Mouse (Mus musculus) heart, embryonic 15.5 days (tissue): Measurements from ENCODE around the gene Slc4a4. TPM values are rescaled to one million over a fixed set of nuclear protein-coding genes. Genes with fewer than 3 reads are reported as not detected.

Experiments used
- ATAC-seq: fragments of 200-750 bp; cut with Nextera tagmentation; replicated peaks from 2 replicates; pipeline ENCODE4 v1.8.0; 2017; ENCODE audit warnings: low read depth, moderate TSS enrichment; ENCODE audit not compliant: insufficient number of reproducible peaks, insufficient read depth, low FRiP score
- H3K27ac ChIP-seq: fragments of 300-500 bp; sonication (generic); 2 replicates; pipeline ENCODE4 v1.5.1; 2015; ENCODE audit warnings: mild to moderate bottlenecking, inconsistent platforms
- H3K27me3 ChIP-seq: fragments of 300-500 bp; sonication (generic); 2 replicates; pipeline ENCODE4 v1.6.1; 2015; ENCODE audit warnings: inconsistent platforms
- H3K36me3 ChIP-seq: fragments of 300-500 bp; sonication (generic); 2 replicates; pipeline ENCODE4 v1.6.1; 2015; ENCODE audit warnings: mild to moderate bottlenecking, inconsistent platforms
- H3K4me1 ChIP-seq: fragments of 300-500 bp; sonication (generic); replicated peaks from 2 replicates; pipeline ENCODE4 v1.6.1; 2015; ENCODE audit warnings: inconsistent platforms
- H3K4me2 ChIP-seq: fragments of 300-500 bp; sonication (generic); 2 replicates; pipeline ENCODE4 v1.6.1; 2015; ENCODE audit warnings: inconsistent platforms, mild to moderate bottlenecking, moderate library complexity
- H3K4me3 ChIP-seq: fragments of 300-500 bp; sonication (generic); 2 replicates; pipeline ENCODE4 v1.5.1; 2015; ENCODE audit warnings: mild to moderate bottlenecking, inconsistent platforms
- H3K9ac ChIP-seq: fragments of 300-500 bp; sonication (generic); 2 replicates; pipeline ENCODE4 v1.6.1; 2015; ENCODE audit warnings: mild to moderate bottlenecking, inconsistent platforms
- H3K9me3 ChIP-seq: fragments of 300-500 bp; sonication (generic); replicated peaks from 2 replicates; pipeline ENCODE4 v1.6.1; 2016; ENCODE audit warnings: inconsistent platforms
- WGBS: fragments of 180-500 bp; shearing (Covaris S2); methylation state at CpG from one replicate; pipeline ENCODE4 v1.1.7; 2015; ENCODE audit warnings: mixed read lengths; 5-methylcytosine and 5-hydroxymethylcytosine counted together
- polyA plus RNA-seq: library from polyadenylated mRNA; unstranded; fragments of >200 nt; fragmentation: Nextera tagmentation; extraction: Ambion mirVana; gene quantifications from 2 replicates; pipeline ENCODE4 v1.2.1, GENCODE M21; 2015

Slc4a4 gene
- polyA plus RNA-seq, 1 experiment from 2014 or later = 5.1 TPM

- no peaks in the 10 kb centered on the region for H3K4me1 ChIP-seq
- no peak overlapping the region for H3K4me2 ChIP-seq
- no peaks in the 10 kb centered on the region for H3K27me3 ChIP-seq
- no peak overlapping the region for H3K9ac ChIP-seq
- ATAC-seq = no peak
- WGBS = 70% methylated on average over 3 of the region's 3 CpGs
- H3K9me3 ChIP-seq = no peaks in the 10 kb centered on the region
- H3K27ac ChIP-seq = no peak overlapping the region
- peaks cover 3% of the 10 kb centered on the region; the same call in 1 of the 2 replicates for H3K36me3 ChIP-seq
- H3K4me3 ChIP-seq = no peak overlapping the region
Measured at GRCm38 (mm10) chr5:89012456-89012855, 125.8 kb downstream of the Slc4a4 start.

GRCm38 (mm10) chr5:89014782-89015181 is 128.2 kb downstream of the Slc4a4 start:
- no peak overlapping the region for H3K9ac ChIP-seq

GRCm38 (mm10) chr5:89015878-89016277 is 129.3 kb downstream of the Slc4a4 start:
- Histone ChIP-seq H3K27me3 (no peaks in the 10 kb centered on the region), H3K36me3 (no peaks in the 10 kb centered on the region), H3K9ac (no peak overlapping the region), H3K4me3 (no peak overlapping the region), H3K4me2 (no peak overlapping the region), H3K4me1 (no peaks in the 10 kb centered on the region), H3K27ac (no peak overlapping the region), H3K9me3 (no peaks in the 10 kb centered on the region)
- 73% methylated on average over 5 of the region's 5 CpGs for WGBS
- ATAC-seq = no peak; the same call in 1 of the 2 replicates

More at GRCm38 (mm10) chr5:89014782-89015181, 128.2 kb downstream of the Slc4a4 start:
- Histone ChIP-seq H3K4me2 (no peak overlapping the region), H3K9me3 (no peaks in the 10 kb centered on the region), H3K27me3 (no peaks in the 10 kb centered on the region), H3K4me1 (no peaks in the 10 kb centered on the region), H3K4me3 (no peak overlapping the region), H3K27ac (no peak overlapping the region), H3K36me3 (no peaks in the 10 kb centered on the region)
- 62% methylated on average over 2 of the region's 2 CpGs for WGBS
- no peak for ATAC-seq

GRCm38 (mm10) chr5:89018537-89018936 is 131.9 kb downstream of the Slc4a4 start:
- H3K9ac ChIP-seq = no peak overlapping the region
- no peak overlapping the region for H3K4me3 ChIP-seq
- no peak for ATAC-seq
- H3K4me1 ChIP-seq = no peaks in the 10 kb centered on the region
- H3K9me3 ChIP-seq = no peaks in the 10 kb centered on the region
- H3K27ac ChIP-seq = no peak overlapping the region
- no peaks in the 10 kb centered on the region for H3K36me3 ChIP-seq
- H3K4me2 ChIP-seq = no peak overlapping the region
- WGBS = 89% methylated on average over 6 of the region's 6 CpGs
- no peaks in the 10 kb centered on the region for H3K27me3 ChIP-seq

- Histone ChIP-seq H3K36me3 (no peaks in the 10 kb centered on the region), H3K4me1 (no peaks in the 10 kb centered on the region), H3K27ac (no peak overlapping the region), H3K27me3 (no peaks in the 10 kb centered on the region), H3K9ac (no peak overlapping the region), H3K9me3 (no peaks in the 10 kb centered on the region), H3K4me3 (no peak overlapping the region), H3K4me2 (no peak overlapping the region)
- WGBS = 77% methylated on average over 4 of the region's 4 CpGs
- no peak for ATAC-seq
Measured at GRCm38 (mm10) chr5:89024413-89024812, 137.8 kb downstream of the Slc4a4 start.

- no peak overlapping the region for H3K9ac ChIP-seq
- H3K9me3 ChIP-seq = no peaks in the 10 kb centered on the region
- no peaks in the 10 kb centered on the region for H3K36me3 ChIP-seq
- no peak overlapping the region for H3K27ac ChIP-seq
- 92% methylated on average over 4 of the region's 4 CpGs for WGBS
- no peak overlapping the region for H3K4me3 ChIP-seq
- no peaks in the 10 kb centered on the region for H3K4me1 ChIP-seq
- no peak; the same call in 1 of the 2 replicates for ATAC-seq
- no peak overlapping the region for H3K4me2 ChIP-seq
- no peaks in the 10 kb centered on the region for H3K27me3 ChIP-seq
Measured at GRCm38 (mm10) chr5:89027518-89028085, 141.0 kb downstream of the Slc4a4 start.

GRCm38 (mm10) chr5:89032647-89033046 is 146.0 kb downstream of the Slc4a4 start:
- Histone ChIP-seq H3K27ac (no peak overlapping the region), H3K36me3 (no peaks in the 10 kb centered on the region), H3K9me3 (no peaks in the 10 kb centered on the region), H3K27me3 (no peaks in the 10 kb centered on the region), H3K4me3 (no peak overlapping the region), H3K4me1 (peaks cover 14% of the 10 kb centered on the region), H3K9ac (no peak overlapping the region), H3K4me2 (no peak overlapping the region)
- 82% methylated on average over 8 of the region's 8 CpGs for WGBS
- no peak for ATAC-seq

GRCm38 (mm10) chr5:89033256-89033655 is 146.6 kb downstream of the Slc4a4 start:
- Histone ChIP-seq H3K9me3 (no peaks in the 10 kb centered on the region), H3K4me1 (peaks cover 14% of the 10 kb centered on the region), H3K4me2 (no peak overlapping the region), H3K27me3 (no peaks in the 10 kb centered on the region), H3K36me3 (no peaks in the 10 kb centered on the region), H3K9ac (no peak overlapping the region), H3K4me3 (no peak overlapping the region), H3K27ac (no peak overlapping the region)
- 80% methylated on average over 4 of the region's 4 CpGs for WGBS
- ATAC-seq = no peak

GRCm38 (mm10) chr5:89036147-89036546 is 149.5 kb downstream of the Slc4a4 start:
- 18% methylated on average over 5 of the region's 5 CpGs for WGBS
- Histone ChIP-seq H3K27me3 (no peaks in the 10 kb centered on the region), H3K4me1 (peaks cover 22% of the 10 kb centered on the region), H3K4me3 (no peak overlapping the region), H3K27ac (peak overlapping the region; percentile 60; the same call in 1 of the 2 replicates), H3K9ac (no peak overlapping the region), H3K36me3 (no peaks in the 10 kb centered on the region), H3K4me2 (peak overlapping the region; percentile 21; the same call in 1 of the 2 replicates), H3K9me3 (no peaks in the 10 kb centered on the region)
- ATAC-seq = no peak

- no peak for ATAC-seq
- Histone ChIP-seq H3K27me3 (no peaks in the 10 kb centered on the region), H3K4me1 (peaks cover 39% of the 10 kb centered on the region), H3K4me3 (no peak overlapping the region), H3K9me3 (no peaks in the 10 kb centered on the region), H3K4me2 (no peak overlapping the region), H3K27ac (peak overlapping the region; percentile 49), H3K9ac (no peak overlapping the region), H3K36me3 (no peaks in the 10 kb centered on the region)
- WGBS = 16% methylated on average over 3 of the region's 3 CpGs
Measured at GRCm38 (mm10) chr5:89040814-89041213, 154.2 kb downstream of the Slc4a4 start.

GRCm38 (mm10) chr5:89043846-89044245 is 157.2 kb downstream of the Slc4a4 start:
- H3K4me1 ChIP-seq = peaks cover 25% of the 10 kb centered on the region
- H3K9ac ChIP-seq = no peak overlapping the region
- no peaks in the 10 kb centered on the region for H3K36me3 ChIP-seq
- H3K4me2 ChIP-seq = no peak overlapping the region
- 11% methylated on average over 5 of the region's 5 CpGs for WGBS
- peak; percentile 58 for ATAC-seq
- peak overlapping the region; percentile 26 for H3K27ac ChIP-seq
- H3K9me3 ChIP-seq = no peaks in the 10 kb centered on the region
- no peak overlapping the region for H3K4me3 ChIP-seq
- H3K27me3 ChIP-seq = no peaks in the 10 kb centered on the region

- H3K4me3 ChIP-seq = no peak overlapping the region
- H3K9me3 ChIP-seq = no peaks in the 10 kb centered on the region
- no peaks in the 10 kb centered on the region for H3K36me3 ChIP-seq
- H3K9ac ChIP-seq = no peak overlapping the region
- no peak overlapping the region for H3K27ac ChIP-seq
- peaks cover 25% of the 10 kb centered on the region for H3K4me1 ChIP-seq
- ATAC-seq = no peak
- H3K4me2 ChIP-seq = no peak overlapping the region
- 83% methylated on average over 5 of the region's 5 CpGs for WGBS
- no peaks in the 10 kb centered on the region for H3K27me3 ChIP-seq
Measured at GRCm38 (mm10) chr5:89044801-89045200, 158.2 kb downstream of the Slc4a4 start.
